Mouse (Mus musculus) testis, adult 2 months (tissue): ENCODE measurements at regions not wholly inside any gene's neighbourhood (a gene's known extent, or its start where the extent isn't known, plus 50 kb on each side); places are given as distances from the start of the nearest gene placed in this dataset.

Experiments used
- H3K27ac ChIP-seq: fragments of 200-500 bp; 2 replicates; pipeline ENCODE4 v1.5.1; 2012; ENCODE audit warnings: low read depth, low read length; ENCODE audit not compliant: control insufficient read depth, insufficient read depth
- H3K27me3 ChIP-seq: fragments of 200-500 bp; 2 replicates; pipeline ENCODE4 v1.6.1; 2012; ENCODE audit warnings: mild to moderate bottlenecking, low read length, moderate library complexity; ENCODE audit not compliant: control insufficient read depth, insufficient read depth
- H3K36me3 ChIP-seq: fragments of 200-500 bp; 2 replicates; pipeline ENCODE4 v1.6.1; 2012; ENCODE audit warnings: mild to moderate bottlenecking, low read length; ENCODE audit not compliant: control insufficient read depth, insufficient read depth
- H3K4me1 ChIP-seq: fragments of 200-500 bp; 2 replicates; pipeline ENCODE4 v1.6.1; 2012; ENCODE audit warnings: low read length; ENCODE audit not compliant: control insufficient read depth, insufficient read depth
- H3K4me3 ChIP-seq: fragments of 200-500 bp; 2 replicates; pipeline ENCODE4 v1.5.1; 2012; ENCODE audit warnings: low read depth, mild to moderate bottlenecking, low read length, moderate library complexity, mixed read lengths; ENCODE audit not compliant: control insufficient read depth
- CTCF ChIP-seq: fragments of 200-500 bp; IDR thresholded peaks from 2 replicates; pipeline ENCODE4 v1.5.1; 2012; ENCODE audit warnings: low read depth, mild to moderate bottlenecking, inconsistent platforms, low read length, moderate library complexity; ENCODE audit not compliant: control insufficient read depth, insufficient read depth, insufficient replicate concordance
- POLR2A ChIP-seq: fragments of 200-500 bp; IDR thresholded peaks from 2 replicates; pipeline ENCODE4 v1.6.1; 2012; ENCODE audit warnings: low read depth, mild to moderate bottlenecking, inconsistent platforms, low read length, moderate library complexity; ENCODE audit not compliant: control insufficient read depth

DNA sequence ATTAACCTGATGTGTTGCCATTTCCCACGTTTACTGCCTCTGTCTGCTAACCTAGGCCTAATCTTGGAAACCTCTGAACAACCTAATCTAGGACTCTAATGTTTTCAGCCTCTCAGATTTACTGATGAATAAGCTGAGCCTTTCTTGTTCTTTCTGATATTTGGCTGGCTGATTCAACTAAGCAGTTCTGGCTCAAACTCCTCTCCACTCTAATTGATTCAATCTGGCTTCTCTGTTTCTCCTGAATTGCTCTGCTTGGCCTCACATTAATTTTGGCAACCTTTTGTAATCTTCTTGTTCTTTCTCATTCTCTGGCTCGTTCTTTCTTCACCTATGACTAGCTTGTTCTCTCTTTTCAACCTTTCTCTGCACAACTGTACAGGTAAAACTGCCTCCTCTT is 1561.2 kb upstream of the Zeb2 start:
- Histone ChIP-seq H3K4me1 (no peaks in the 10 kb centered on the region), H3K36me3 (no peaks in the 10 kb centered on the region), H3K27me3 (no peaks in the 10 kb centered on the region), H3K27ac (no peak overlapping the region), H3K4me3 (no peak overlapping the region)
- TF ChIP-seq CTCF (no peak), POLR2A (no peak)

DNA sequence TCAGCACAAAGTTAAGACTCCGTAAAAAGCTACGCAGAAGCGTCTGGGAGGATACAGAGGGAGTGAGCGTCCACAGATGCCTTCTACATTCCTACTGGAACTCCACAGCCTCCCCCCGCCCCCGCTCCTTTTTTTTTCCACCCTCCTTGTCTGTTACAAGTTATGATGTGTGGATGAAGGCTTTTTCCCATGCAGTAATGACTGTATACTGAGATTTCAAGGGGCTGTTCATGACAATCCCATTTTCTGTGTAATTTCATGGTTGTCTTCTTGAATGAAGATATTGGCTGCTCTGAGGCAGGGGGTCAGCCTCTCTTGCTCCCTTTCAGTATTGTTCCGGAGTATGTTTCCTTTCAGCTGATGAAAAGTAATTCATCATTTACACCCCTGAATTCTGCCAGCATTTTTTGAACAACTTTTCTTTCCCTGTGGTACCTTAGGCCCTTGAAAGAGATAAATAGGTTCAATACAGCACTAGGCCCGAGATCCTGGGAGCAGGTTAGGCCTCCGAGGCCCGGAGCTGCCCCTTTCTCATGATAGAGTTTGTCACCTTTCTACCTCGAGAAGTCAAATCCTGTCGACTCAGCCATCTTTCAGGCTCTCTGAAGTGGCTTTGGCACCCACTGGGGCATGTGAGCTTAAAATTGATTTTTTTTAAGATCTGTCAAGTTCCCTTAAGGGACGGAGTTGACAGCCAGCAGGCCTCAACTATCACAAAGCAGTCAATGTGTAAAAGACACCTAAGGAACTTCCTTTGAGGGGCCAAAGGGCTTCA is 1552.5 kb upstream of the Zeb2 start:
- Histone ChIP-seq H3K4me1 (no peaks in the 10 kb centered on the region), H3K27ac (0 out of 2 replicates have a peak overlapping the region, but pooled peaks have one; percentile 4), H3K4me3 (peak overlapping the region; percentile 29), H3K36me3 (no peaks in the 10 kb centered on the region), H3K27me3 (no peaks in the 10 kb centered on the region)
- TF ChIP-seq CTCF (no peak), POLR2A (no peak)

DNA sequence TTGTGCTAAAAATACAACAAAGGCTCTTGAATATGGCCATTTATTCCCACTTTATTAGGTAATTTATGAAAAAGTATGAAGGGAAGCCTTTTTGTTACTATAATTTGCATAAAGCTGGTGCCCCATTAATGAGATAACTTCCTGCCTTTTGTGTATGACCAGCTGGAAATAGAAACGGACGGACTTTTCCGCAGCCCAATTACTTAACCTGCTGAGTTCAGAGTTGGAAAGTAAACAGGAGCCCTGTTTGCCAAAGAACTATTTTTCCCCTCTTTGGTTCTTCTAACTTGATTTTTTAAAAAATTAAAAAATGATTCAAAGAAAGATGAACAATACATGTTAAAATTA is 1549.8 kb upstream of the Zeb2 start:
- no peak overlapping the region for H3K27ac ChIP-seq
- TF ChIP-seq CTCF: no peak
- TF ChIP-seq POLR2A: no peak
- no peaks in the 10 kb centered on the region for H3K36me3 ChIP-seq
- no peaks in the 10 kb centered on the region for H3K4me1 ChIP-seq
- H3K27me3 ChIP-seq: no peaks in the 10 kb centered on the region
- no peak overlapping the region for H3K4me3 ChIP-seq

DNA sequence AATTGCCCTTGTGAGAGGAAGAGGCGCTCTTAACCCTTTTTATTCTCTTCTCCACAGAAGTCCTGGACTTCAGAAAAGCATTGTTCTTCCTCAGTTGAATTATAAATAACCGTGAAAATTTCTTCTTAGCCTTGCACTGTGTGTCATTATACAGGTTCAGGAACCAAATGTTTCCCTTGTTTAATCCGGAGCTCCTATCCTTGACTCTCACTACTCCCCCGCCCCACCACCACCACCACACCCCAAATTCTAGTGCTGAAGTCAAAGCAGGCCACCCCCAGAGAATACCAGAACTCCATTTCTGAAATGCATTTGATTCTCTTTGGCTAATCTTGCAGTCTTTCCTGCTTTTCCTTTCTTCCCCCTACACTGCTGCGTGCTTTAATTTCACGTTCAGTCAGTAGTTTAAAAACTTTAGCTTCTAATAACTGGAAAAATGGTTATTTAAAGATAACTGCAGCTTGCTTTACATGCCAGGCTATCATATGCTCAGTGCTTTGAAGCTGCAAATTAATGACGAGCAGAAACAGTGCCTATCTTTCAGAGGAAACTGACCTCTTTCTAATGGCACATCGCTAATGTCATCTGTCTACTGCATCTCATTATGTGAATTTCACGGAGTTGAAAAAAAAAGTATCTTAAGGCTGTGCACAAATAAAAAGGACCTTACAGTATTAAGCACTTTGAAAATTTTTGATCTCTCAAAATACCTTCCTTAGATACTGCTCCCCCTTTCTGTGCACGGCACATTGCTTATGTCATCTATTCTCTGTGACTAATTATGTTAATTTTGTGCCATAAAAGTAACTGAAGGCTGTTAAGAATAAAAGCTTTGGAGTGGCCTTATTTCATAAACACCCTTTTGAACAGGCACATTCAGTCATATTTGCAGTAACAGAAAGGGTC is 1549.1 kb upstream of the Zeb2 start:
- TF ChIP-seq CTCF: no peak
- TF ChIP-seq POLR2A: no peak
- H3K27ac ChIP-seq: no peak overlapping the region
- no peak overlapping the region for H3K4me3 ChIP-seq
- no peaks in the 10 kb centered on the region for H3K4me1 ChIP-seq
- H3K27me3 ChIP-seq: no peaks in the 10 kb centered on the region
- H3K36me3 ChIP-seq: no peaks in the 10 kb centered on the region

DNA sequence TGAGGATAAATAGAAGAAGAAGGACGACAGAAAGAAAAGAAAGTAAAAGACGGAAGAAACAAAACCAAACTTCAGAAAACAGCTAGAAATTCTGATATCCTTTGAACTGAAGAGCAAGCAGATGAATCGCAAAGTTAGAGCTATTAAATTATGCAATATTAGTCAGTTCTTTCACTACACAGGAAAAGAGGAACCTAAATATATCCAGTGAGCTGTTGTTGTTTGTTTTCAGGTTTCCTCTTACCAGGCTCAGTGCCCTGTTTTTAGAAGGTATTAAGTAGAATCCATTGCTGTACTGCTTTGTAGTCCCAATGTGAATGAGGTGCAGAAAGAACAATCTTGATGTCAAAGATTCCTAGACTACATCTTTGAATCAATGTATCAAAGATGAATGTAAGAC is 1544.7 kb upstream of the Zeb2 start:
- Histone ChIP-seq H3K4me3 (no peak overlapping the region), H3K36me3 (no peaks in the 10 kb centered on the region), H3K27me3 (no peaks in the 10 kb centered on the region), H3K27ac (no peak overlapping the region), H3K4me1 (no peaks in the 10 kb centered on the region)
- TF ChIP-seq CTCF (no peak), POLR2A (no peak)

DNA sequence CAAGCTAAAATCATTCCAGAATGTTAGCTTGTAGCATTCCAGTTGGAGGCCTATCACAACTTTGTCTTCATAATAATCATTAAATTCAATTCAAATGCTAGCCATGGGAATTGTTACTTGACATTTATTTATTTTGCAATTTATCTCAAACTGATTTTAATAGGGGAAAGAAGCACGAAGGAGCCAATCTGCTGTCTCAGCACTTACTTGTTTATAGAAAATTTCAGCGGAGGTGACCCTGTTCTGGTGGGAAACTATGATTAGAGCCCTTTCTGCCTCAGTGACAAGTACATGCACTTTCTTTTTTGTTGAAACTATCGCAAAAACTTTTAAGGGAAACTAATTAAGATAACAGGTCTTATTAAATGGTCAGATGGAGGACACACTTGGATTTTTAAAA is 1543.4 kb upstream of the Zeb2 start:
- TF ChIP-seq POLR2A (no peak), CTCF (no peak)
- Histone ChIP-seq H3K27ac (no peak overlapping the region), H3K4me3 (no peak overlapping the region), H3K4me1 (no peaks in the 10 kb centered on the region), H3K36me3 (no peaks in the 10 kb centered on the region), H3K27me3 (no peaks in the 10 kb centered on the region)

DNA sequence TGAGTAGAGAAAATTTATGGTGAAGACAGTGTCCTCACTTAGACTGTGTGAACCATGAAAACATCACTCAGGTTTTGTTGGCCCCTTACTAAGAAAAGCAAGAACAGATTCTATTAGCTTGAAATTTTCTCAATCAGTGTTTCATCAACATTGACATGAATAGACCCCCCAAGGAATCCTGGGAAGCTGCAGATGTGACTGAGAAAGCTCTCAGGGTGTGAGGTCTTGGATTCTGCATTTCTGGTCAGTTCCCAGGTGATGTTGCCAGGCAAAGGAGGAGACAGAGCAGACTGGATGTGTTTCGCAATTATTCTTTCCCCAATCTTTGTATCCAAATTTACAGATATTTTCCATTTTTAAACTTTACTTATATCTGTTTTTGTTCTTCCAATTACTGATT is 1538.1 kb upstream of the Zeb2 start:
- Histone ChIP-seq H3K4me1 (no peaks in the 10 kb centered on the region), H3K27ac (no peak overlapping the region), H3K4me3 (no peak overlapping the region), H3K36me3 (no peaks in the 10 kb centered on the region), H3K27me3 (no peaks in the 10 kb centered on the region)
- no peak for TF ChIP-seq POLR2A
- TF ChIP-seq CTCF: no peak
